In genomic region chr4:145463553-145464253, GRCm38 (mm10) we compare ENCODE assay signal across 8 mouse cellular contexts. TPM values are rescaled to one million over a fixed set of nuclear protein-coding genes. Genes with fewer than 3 reads are reported as not detected.
A peak's percentile ranks its signal among the peaks of the same experiment; 100 is the strongest.
DNase-seq lines count a peak whose midpoint lies in the region; ATAC-seq and TF ChIP-seq lines count a peak whose summit lies in the region.
"Not testable (repeated sequence)": the region's sequence is repeated elsewhere in the genome, so short reads cannot be mapped to it uniquely, and the experiment has no call there.

No protein-coding gene starts in this region.

- H3K9me3 ChIP-seq in forebrain, embryonic 15.5 days; hindbrain, embryonic 11.5 days (ENCODE audit: control insufficient read depth, low read length); kidney, embryonic 16.5 days (ENCODE audit: low read length); liver, embryonic 16.5 days (replicated peaks; ENCODE audit: control insufficient read depth, low read length); stomach, postnatal 0 days (ENCODE audit: control insufficient read depth, low read length): not testable (repeated sequence)

- H3K27me3 ChIP-seq in forebrain, embryonic 15.5 days; hindbrain, embryonic 11.5 days (ENCODE audit: control insufficient read depth, insufficient read depth, low read length); kidney, embryonic 16.5 days (ENCODE audit: insufficient read depth, low read length); liver, embryonic 16.5 days (ENCODE audit: control insufficient read depth, insufficient read depth, low read depth, low read length); stomach, postnatal 0 days (ENCODE audit: control insufficient read depth, insufficient read depth, low read length): not testable (repeated sequence)

- H3K27ac ChIP-seq in forebrain, embryonic 15.5 days (replicated peaks); hindbrain, embryonic 11.5 days (ENCODE audit: low read depth, low read length); kidney, embryonic 16.5 days (ENCODE audit: low read length); liver, embryonic 16.5 days (ENCODE audit: low read length); stomach, postnatal 0 days (replicated peaks): not testable (repeated sequence)

- TF ChIP-seq EP300 in stomach, postnatal 0 days (optimal IDR thresholded peaks at IDR 0.05), result not testable (repeated sequence)

- H3K4me2 ChIP-seq in forebrain, embryonic 15.5 days (replicated peaks), result peak overlapping the region; percentile 38
- H3K4me2 ChIP-seq in hindbrain, embryonic 11.5 days (replicated peaks; ENCODE audit: low read depth, low read length), result peak overlapping the region; percentile 41
- H3K4me2 ChIP-seq in kidney, embryonic 16.5 days (replicated peaks; ENCODE audit: low read depth, low read length), result peak overlapping the region; percentile 60
- peak overlapping the region; percentile 53 for H3K4me2 ChIP-seq in liver, embryonic 16.5 days (ENCODE audit: low read depth, low read length)
- peak overlapping the region; percentile 50 for H3K4me2 ChIP-seq in stomach, postnatal 0 days (replicated peaks; ENCODE audit: low read depth)

- H3K36me3 ChIP-seq in forebrain, embryonic 15.5 days; hindbrain, embryonic 11.5 days (ENCODE audit: control insufficient read depth, insufficient read depth, low read length); kidney, embryonic 16.5 days (ENCODE audit: insufficient read depth, low read length); liver, embryonic 16.5 days (ENCODE audit: control insufficient read depth, insufficient read depth); stomach, postnatal 0 days (ENCODE audit: control insufficient read depth, insufficient read depth, low read length): not testable (repeated sequence)

- H3K4me1 ChIP-seq in forebrain, embryonic 15.5 days; hindbrain, embryonic 11.5 days (replicated peaks; ENCODE audit: control insufficient read depth, insufficient read depth, low read length); kidney, embryonic 16.5 days (ENCODE audit: insufficient read depth, low read length); liver, embryonic 16.5 days (ENCODE audit: control insufficient read depth, low read depth, low read length); stomach, postnatal 0 days (replicated peaks; ENCODE audit: control insufficient read depth, insufficient read depth): not testable (repeated sequence)

- not testable (repeated sequence) for H3K9ac ChIP-seq in forebrain, embryonic 15.5 days (replicated peaks); hindbrain, embryonic 11.5 days (ENCODE audit: low read depth, low read length); liver, embryonic 16.5 days (ENCODE audit: low read depth, low read length); stomach, postnatal 0 days (ENCODE audit: low read length)
- 0 out of 2 replicates have a peak overlapping the region, but pooled peaks have one; percentile 50 for H3K9ac ChIP-seq in kidney, embryonic 16.5 days (replicated peaks; ENCODE audit: low read length)

- peak; percentile 57 for DNase-seq in hindbrain, embryonic 11.5 days (ENCODE audit: low spot score)
- DNase-seq in naive thymus-derived CD4-positive, alpha-beta T cell, adult 2 months (ENCODE audit: low read depth), result peak; percentile 68
- peak; percentile 22 for DNase-seq in stomach, postnatal 0 days (ENCODE audit: low spot score)

- not testable (repeated sequence) for TF ChIP-seq CTCF in stomach, postnatal 0 days (IDR thresholded peaks at IDR 0.05; ENCODE audit: low read depth)

- peak; percentile 41 for ATAC-seq in CD4-positive, CD25-positive, alpha-beta regulatory T cell, adult 4 months
- peak; percentile 54; the same call in 1 of the 2 replicates for ATAC-seq in common myeloid progenitor, adult 5-6 weeks (replicated peaks; ENCODE audit: low read depth, poor library complexity, severe bottlenecking)
- ATAC-seq in forebrain, embryonic 15.5 days (replicated peaks); liver, embryonic 16.5 days (ENCODE audit: low read depth): not testable (repeated sequence)
- peak; percentile 76 for ATAC-seq in hindbrain, embryonic 11.5 days (ENCODE audit: low FRiP score)
- peak; percentile 87; the same call in 1 of the 2 replicates for ATAC-seq in kidney, embryonic 16.5 days (ENCODE audit: low FRiP score, low TSS enrichment)
- ATAC-seq in stomach, postnatal 0 days (ENCODE audit: low FRiP score, low TSS enrichment), result peak; percentile 45; the same call in 1 of the 2 replicates

- peak overlapping the region; percentile 29 for H3K4me3 ChIP-seq in forebrain, embryonic 15.5 days
- peak overlapping the region; percentile 30 for H3K4me3 ChIP-seq in hindbrain, embryonic 11.5 days (ENCODE audit: low read depth, low read length)
- peak overlapping the region; percentile 46 for H3K4me3 ChIP-seq in kidney, embryonic 16.5 days (ENCODE audit: low read length)
- peak overlapping the region; percentile 39 for H3K4me3 ChIP-seq in liver, embryonic 16.5 days (ENCODE audit: low read depth, low read length)
- peak overlapping the region; percentile 31 for H3K4me3 ChIP-seq in stomach, postnatal 0 days (ENCODE audit: low read depth, low read length)

- WGBS in forebrain, embryonic 15.5 days, result 25% methylated on average over 48 of the region's 68 CpGs
- WGBS in hindbrain, embryonic 11.5 days, result 18% methylated on average over 65 of the region's 68 CpGs
- 20% methylated on average over 61 of the region's 68 CpGs for WGBS in kidney, embryonic 16.5 days
- WGBS in liver, embryonic 16.5 days (ENCODE audit: insufficient replicate concordance), result 16% methylated on average over 67 of the region's 68 CpGs
- WGBS in stomach, postnatal 0 days, result 20% methylated on average over 64 of the region's 68 CpGs

RNA-seq across cellular contexts. Expression of gene Zfp990, which starts 46.9 kb away (rescaled TPM):
- 1 to 10 TPM in 1 of 2 experiments, not detected in 1; 1.6 TPM for polyA plus RNA-seq in CD4-positive, CD25-positive, alpha-beta regulatory T cell, adult 4 months (2017; shearing (Covaris generic))
- total RNA-seq in common myeloid progenitor, adult 5-6 weeks (2017), result 0.05 and 0.78 TPM in 2 replicates
- polyA plus RNA-seq in forebrain, embryonic 15.5 days (2015; fragmentation: Nextera tagmentation; extraction: Ambion mirVana), result not detected in 2 replicates
- 0.08 TPM in 1 of 2 replicates, not detected in the other for polyA plus RNA-seq in hindbrain, embryonic 11.5 days (2014; fragmentation: Nextera tagmentation; extraction: Ambion mirVana)
- 0.06 and 0.13 TPM in 2 replicates for polyA plus RNA-seq in kidney, embryonic 16.5 days (2015; fragmentation: Nextera tagmentation; extraction: Ambion mirVana)
- not detected in 2 replicates for polyA plus RNA-seq in liver, embryonic 16.5 days (2015; fragmentation: Nextera tagmentation; extraction: Ambion mirVana)
- not detected in 2 replicates for polyA plus RNA-seq in stomach, postnatal 0 days (2015; fragmentation: Nextera tagmentation; extraction: Ambion mirVana)
